Mouse (Mus musculus) left cerebral cortex, adult 9 months (tissue): ENCODE results near the gene Nob1.

Source experiments
- DNase-seq, 2 experiments: peaks; one replicate each; pipeline ENCODE4 v3.0.0; 2022; ENCODE audit warnings: low spot score in 2 of 2

The Nob1 gene

DNA sequence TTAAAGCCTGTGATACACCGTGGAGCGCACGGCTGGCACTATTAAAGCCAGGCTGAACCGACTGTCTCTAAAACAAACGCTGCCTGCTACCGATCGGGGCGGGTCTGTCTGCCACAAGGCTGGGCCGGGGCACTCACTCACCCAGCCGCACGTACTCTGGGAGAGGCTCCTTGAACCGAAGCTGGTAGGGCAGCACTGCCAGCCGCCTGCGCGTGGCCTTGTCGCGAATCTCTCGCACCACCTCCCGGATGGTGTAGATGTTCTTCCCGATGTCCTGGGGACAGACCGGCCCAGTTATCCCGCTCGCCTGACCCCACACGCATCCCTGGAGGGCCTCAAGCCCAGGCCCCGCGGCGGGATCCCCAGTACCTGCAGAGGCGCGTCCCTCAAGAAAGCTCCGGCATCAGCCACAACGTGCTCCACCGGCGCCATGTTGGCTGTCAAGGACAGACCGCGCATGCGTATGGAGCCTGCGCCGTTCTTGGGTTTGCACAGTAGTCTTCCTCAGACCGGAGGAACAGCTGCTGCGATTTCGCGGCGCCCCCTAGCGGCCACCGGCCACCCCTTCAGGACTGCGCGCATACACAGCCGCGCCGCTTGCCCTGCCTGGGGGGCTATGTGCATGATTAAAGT lies at the start of gene Nob1:
Gene Nob1, minus strand, starts transcription at position 455 of the 633 bp plus-strand sequence.
- peak; percentile 88 to 95 for DNase-seq

DNA sequence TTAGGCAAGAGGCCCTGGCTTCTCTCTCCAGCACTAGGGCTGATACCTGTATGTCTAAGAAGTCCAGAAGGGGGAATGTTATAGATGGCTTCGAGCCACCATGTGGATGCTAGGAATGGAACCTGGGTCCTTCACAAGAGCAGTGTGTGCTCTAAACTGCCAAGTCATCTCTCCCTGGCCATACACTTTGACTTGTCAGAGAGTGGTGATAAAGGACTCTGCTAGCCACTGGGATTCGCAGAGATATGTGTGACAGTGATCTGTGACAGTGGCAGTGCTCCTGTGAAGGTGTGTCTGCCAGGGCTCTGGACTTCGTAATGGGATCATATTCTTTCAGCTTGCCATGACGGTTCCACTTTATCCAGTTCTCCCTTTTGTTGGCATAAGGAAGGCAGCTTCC lies 48.5 kb upstream of the Nob1 start:
- no peak for DNase-seq

DNA sequence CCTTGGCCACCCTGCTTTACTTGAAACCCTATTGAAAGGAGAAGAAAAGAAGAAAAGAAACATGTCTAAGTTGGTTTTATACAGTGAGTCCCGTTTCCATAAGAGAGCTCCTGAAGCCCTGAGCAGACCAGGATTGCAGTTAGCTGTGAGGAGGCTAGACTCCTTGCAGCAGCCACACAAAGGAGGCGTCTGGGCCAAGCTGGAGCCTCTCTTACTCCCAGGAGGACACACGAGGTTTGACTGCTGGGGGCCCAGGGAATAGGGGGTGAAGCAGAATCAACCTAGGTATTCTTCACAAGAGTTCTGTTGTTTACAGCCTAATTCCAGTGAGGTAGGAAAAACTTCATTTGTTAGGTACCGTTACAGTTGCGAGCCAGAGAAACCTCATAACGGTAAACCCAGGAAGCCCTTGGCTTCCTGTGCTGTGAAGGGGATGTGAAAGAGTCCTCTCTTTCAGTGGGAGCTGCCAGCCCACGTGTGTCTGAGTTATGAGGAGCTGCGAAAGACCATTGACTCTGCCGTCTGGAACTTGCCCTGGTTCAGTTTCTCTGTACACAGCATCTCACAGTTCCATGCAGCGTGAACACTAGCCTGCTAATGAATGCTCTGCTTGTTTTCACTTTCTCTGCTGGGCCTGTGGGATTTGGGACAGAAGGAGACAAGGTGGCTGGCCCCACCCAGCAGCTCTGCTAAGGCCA lies 47.7 kb upstream of the Nob1 start:
- no peak for DNase-seq

DNA sequence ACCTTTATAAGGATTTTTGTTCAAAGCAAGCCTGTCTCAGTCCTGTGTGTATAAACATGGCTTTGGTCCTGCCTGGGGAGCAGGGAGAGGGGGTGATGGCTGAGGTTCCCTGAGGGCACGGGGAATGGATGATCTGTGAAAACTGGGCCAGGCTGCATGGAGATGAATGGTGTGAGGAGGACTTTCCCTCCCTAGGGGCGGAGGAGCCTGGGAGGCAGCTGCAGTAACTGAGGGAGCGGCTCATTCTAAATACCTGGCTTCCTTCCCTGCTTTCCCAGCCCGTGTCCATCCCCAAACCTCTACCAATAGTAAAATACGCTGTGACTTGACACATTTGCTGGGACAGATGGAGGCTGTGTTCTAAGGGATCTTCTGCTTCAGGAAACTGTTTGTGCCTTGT lies 45.5 kb upstream of the Nob1 start:
- no peak for DNase-seq

DNA sequence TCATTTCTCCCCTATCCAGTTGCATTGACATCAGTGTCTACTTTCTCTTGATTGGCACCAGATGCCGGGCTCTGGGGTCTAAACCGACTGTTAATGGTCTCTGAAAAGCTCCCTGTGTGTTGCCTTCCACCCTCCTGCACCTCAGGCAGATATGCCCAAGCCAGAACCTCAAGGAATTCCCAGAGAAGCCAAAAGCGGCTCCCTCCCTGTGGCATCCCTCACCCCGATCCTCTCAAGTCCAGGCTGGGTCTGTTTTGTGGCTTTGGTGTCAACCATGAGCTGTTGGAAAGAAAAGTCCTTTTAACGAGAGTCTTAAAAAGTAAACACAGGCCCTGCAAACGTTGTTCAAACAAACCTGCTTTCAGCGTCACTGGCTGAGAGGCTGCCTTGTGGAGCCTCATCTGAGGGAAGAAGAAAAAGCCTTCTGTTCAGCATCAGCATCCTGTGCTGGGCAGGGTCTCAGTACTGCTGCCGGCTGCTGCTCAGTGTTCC lies 44.0 kb upstream of the Nob1 start:
- no peak for DNase-seq

DNA sequence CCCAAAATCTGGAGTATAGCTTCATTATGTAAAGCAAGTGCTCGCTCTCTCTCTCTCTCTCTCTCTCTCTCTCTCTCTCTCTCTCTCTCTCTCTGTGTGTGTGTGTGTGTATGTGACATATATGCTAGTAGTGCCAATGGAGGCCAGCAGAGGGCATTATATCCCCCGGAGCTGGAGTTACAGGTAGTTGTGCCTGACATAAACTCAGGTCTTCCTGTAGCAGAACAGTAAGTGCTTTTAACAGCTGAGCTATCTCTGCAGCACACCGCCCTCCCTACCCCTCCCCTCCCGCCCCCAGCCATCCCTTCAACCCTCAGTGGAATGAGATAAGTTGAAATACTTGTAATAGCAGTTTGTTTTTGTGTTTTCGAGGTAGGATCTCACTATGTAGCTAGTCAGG lies 41.8 kb upstream of the Nob1 start:
- DNase-seq: no peak

DNA sequence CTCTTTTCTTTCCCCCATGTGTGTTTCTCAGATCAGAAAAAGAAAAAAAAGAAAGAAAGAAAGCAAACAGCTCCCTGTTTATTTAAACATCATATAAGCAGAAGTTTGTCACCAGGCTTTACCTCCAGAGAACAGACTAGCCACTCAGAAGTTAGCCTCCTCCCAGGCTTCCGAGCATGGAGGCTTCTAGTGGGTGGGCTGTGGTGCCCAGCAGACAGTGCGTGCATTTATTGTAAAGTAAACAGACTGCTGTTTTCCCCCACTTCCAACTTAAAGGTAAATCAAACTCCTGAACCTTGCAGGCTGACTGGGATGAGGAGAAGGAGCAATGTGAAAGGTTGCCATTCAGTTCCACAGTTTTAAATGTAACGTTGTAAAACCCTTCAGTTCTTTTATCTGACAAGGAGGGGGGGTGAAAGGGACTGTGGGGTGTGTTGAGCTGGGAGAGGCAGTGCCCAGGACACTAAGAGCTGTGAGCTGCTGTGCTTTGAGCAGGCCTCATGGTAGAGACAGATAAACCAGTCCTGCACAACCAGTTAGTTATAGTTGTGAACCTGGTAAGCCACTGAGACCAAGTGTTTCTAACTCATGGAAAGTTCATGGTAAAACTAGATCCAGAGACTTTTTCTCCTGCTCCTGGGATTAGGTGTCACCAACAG lies 40.6 kb upstream of the Nob1 start:
- no peak for DNase-seq

DNA sequence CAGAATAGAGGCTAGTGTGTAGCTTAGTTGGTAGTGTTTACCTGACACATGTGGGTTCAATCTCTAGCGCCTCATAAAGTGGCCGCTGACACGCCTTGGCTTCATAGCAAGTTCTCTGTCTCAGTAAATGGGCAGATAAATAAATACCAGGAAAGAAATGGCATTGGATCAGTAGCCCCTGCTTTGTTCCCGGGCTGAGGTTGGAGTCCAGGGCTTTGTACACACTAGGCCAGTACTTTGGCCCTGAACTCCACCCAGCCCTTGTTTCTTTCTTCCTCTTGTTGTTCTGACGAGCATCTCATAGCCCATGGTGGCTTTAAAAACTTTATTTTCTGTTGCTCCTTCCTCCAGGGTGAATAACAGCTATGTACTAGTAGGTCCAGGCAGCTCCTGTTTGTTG lies 37.6 kb upstream of the Nob1 start:
- DNase-seq: no peak

DNA sequence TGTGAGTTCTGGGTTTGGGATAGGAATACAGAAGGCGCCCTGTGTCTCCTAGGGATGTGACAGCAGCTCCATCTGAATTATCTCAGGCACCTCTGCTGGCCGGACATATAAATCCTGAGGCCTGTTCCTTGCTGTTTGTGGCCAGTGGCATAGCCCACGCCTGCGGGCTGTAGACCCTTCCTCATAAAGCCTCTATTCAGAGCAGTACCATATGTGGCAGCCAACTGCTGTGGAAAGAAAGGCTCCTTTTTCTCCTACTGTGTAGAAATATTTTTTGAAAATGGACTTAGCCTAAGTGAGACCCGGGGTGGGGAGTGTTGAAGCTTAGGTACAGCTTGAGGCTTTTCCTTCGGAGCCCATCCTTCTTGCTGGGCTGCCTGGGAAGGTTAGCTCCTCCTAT lies 33.4 kb upstream of the Nob1 start:
- DNase-seq: no peak

DNA sequence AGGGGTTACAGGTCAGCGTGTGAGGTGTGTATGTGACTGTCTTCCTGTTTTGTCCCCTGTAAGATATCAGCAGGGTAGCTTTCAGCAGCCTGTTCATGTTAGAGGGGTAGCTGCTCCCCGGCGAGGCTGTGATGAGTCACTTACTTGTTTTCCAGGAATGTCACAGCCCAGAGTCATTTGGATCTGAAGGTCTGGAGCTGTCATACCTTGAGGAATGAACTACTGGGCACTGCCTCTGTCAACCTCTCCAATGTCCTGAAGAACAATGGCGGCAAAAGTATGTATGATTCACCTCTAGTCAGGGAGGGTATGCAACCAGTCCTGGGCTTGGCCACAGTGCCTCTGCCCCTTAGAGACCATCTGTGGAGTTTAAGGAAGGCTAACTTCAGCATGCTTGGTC lies 32.9 kb upstream of the Nob1 start:
- no peak for DNase-seq

DNA sequence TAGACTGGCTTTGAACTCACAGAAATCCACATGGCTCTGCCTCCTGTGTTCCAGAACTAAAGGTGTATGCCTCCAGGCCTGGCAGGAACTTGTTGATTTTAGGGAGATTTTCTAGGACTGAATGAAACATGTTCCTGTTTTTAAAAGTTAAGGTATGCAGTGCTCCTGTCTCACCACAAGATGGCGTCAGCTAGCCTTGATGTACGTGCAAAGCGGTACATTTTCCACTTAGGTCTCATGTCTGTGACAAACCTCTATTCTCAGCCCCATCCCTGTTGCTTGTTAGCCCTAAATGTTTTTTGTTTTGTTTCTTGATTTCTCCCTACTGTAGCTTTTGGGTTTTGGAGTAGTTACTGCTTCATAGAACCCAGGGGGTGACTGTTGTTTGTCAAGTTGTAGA lies 30.4 kb upstream of the Nob1 start:
- peak in 1 of 2 experiments; percentile 46 for DNase-seq

DNA sequence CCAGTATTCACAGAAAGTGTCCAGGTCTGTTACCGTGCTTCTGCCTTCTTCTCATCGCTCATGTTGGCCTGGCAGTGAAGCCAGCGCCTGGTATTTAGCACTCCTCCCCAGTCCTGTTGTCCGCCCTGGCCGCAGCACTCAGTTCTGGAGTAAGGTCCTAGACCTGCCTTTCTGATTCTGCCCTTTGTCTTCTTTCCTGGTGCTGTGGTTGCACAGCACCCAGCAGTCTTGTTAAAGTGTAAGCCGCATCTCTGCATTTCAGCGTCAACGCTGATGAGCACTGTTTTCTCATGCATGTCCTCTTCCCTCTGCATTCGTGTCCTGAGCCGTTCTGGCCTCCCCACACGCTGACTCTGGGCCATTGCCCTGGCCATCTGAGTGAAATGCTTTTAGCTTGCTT lies 28.5 kb upstream of the Nob1 start:
- DNase-seq: no peak

DNA sequence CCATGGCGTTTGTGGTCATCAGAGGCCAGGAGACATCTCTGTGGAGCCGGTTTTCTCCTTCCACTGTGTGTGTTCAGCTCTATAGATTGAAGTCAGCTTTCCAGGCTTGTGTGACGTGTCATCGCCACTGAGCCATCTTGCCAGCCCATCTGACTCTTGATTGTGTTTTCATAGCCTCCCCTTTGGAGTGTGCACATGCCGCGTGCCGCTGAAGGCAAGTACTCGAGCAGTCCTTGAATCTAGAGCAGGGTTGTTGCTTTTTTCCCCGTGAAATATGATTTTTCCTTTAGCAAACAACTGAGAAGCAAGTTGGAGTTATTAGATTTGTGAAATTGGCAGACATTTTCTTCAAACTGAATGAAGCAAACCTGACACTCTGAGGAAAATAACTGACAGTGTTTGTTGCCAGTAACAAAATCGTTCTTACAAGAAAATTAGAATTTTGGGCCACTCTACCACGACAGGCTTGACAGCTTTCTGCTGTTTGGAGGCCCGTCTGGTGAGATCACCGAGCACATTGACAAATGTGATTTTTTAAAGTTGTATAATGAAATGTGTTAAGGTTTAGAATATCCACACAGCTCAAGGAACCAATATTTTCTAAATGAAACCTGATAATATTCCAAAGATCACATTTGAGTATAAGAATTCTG lies 26.7 kb upstream of the Nob1 start:
- no peak for DNase-seq

DNA sequence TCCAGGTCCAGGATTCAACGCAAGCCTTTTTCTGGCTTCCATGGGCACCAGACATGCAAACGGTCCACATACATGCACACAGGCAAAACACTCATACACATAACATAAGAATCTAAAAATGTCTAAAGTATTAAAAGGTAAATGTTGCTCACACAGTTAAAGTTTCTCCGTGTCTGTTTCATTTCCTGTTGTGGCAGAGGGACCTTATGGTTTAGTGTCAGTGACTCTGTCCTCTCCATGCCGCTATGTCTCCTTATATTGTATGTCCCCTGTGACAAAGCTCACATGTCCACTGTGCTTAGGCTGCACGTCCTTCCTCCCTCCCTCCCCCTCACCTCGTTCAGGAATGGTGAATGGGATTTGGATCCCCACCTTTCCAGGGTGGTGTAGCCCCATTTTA lies 24.8 kb upstream of the Nob1 start:
- no peak for DNase-seq

DNA sequence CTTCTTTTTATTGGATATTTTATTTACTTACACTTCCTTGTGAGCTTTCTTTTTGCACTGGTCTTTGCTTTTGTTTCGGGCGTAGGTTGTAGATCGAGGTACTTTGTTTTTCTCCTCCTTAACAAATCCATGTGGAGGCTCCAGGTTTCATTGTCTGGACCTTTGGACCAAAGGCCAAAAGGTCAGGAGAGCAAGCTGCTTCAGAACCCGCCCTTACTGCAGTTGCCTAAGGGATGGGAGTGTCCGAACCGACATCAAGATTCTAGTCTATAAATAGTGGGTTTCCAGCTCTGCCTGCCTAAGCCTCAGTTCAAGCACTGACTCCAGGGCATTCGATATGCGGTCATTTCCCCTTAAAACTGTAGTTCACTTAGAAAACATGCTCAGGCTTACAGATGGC lies 24.3 kb upstream of the Nob1 start:
- DNase-seq: no peak

DNA sequence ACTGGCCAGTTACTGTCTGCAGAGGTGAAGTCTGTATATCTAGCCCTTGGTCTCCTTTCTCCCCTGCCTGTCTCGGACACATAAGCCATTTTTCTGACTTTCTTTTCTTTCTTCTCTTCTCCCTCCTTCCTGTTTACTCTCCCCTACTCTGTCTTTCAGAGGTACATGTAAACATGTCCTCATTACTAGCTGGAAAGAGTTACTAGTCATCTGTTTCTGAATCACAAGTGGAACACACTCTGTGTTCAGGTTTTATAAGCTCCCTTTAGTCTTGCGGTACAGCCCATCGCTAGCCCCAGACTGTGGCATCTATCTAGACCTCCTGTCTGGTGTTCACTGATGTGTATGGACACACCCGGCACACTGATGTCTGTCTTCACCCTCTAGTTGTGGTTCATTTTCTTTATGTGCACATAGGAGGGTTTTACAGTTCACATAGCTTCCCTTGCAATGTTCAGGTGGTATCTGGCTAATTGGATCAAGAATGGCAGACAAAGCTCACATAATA lies 23.6 kb upstream of the Nob1 start:
- DNase-seq: no peak

DNA sequence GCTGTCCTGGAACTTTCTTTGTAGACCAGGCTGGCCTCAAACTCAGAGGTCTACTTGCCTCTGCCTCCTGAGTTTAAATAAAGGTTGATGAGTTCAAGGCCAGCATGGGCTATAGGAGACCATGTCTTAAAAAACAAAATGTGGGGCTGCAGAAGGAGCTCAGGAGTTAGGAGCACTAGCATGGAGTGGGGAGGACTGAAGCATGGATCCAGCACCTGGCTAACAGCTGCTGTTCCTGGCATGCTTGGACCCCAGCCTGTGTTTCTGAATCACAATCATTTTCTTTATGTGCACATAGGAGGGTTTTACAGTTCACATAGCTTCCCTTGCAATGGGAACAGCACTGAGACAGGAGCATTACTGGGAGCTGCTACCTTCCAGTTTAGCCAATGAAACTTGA lies 22.9 kb upstream of the Nob1 start:
- no peak for DNase-seq

DNA sequence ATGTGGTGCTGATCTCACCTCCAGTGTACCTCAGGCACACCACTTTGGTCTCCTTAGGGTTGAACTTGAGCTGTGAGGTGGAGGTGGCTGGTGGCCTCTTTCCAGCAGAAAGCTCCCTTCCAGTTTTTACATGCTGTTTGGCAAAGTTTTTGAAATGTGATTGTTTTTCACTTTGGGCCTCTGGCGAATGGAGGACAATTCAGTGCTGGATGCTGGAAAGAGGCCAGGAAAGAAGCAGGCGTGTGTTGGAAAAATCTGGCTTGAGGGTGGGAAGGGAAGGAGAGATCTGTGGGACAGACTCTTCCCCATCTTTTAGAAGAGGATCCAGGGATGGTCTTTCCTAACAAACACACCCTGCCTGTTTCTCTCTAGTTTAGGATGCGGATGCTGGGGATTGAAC lies 19.8 kb upstream of the Nob1 start:
- no peak for DNase-seq

DNA sequence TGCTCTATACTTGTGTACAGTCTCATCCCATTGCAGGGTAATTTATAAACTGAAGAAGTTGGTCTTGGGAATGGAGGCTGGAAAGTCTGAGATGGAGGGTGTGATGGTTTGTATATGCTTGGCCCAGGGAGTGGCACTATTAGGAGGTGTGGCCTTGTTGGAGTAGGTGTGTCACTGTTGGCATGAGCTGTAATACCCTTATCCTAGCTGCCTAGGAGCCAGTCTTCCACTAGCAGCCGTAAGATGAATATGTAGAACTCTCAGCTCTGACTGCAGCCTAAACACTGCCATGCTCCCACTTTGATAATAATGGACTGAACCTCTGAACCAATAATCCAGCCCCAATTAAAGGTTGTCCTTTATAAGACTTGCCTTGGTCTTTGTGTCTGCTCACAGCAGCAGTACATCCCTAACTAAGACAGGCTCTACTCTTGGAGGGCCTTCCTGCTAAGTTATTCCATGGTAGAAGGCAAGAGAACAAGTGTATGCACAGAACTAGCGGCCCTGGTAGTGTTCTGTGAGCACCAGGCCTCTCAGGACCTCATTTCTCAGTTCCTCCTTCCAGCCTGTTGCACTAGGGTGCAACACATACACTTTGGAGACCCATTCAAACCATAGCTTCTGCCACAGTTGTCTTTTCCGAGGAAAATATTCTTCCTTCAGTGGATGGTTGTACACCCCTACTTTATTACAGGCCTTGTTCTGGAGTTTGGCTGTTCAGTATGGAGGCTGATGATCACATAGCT lies 15.2 kb upstream of the Nob1 start:
- DNase-seq: no peak

DNA sequence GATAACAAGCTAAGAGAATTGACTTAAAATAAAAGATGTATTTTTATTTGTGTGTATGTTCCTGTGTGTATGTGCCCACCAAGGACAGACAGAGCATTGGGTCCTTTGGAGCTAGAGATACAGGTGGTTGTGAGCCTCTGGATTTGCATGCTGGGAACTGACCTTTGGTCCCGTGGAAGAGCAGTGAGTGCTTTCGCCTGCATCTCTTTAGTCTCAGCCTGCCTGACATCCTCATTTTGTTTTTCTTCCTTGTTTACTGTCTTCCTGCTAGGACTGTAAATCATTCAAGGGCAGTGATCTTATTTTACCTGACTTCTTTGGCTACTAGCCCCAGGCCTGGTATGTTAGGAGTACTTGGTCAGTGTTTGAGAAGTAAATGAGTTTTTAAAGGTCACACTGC lies 12.9 kb upstream of the Nob1 start:
- DNase-seq: no peak

DNA sequence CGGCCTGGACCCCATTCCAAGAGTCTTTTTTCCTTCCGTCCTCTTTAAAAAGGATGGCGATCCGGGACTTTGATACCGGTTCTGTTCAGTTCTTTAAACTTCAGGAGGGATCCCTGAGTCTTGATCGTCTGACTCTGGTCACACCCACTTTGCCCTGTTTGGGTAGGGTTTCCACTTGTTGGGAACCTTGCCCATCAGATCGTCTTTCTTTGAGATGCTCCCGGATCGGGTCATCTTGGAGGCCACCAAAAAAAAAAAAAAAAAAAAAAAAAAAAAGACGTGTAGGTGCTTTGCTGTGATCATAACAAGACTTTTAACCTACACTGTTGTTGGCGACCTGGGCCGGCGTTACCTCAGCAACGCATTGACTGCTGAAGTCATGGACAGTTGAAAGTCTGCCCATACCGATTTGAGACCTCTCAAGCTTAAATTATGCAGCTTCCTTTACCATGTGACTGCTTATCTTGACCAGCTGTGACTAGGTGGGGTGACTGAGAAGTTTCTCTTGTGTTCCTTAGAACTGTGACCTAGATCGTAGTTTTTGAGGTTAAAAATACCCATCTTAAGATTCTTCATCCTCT lies 12.1 kb upstream of the Nob1 start:
- DNase-seq: no peak
